Mouse (Mus musculus): ENCODE data around the gene Cachd1. TPM values are rescaled to one million over a fixed set of nuclear protein-coding genes. Genes with fewer than 3 reads are reported as not detected.

The Cachd1 gene
- under 1 TPM; 0.29 to 0.70 TPM for total RNA-seq (2023)

GRCm38 (mm10) chr4:100776043-100776870, at the start of gene Cachd1:
Cachd1 (plus strand) TSS chr4:100776675.

GRCm38 (mm10) chr4:101020596-101020995, 244.1 kb downstream of the Cachd1 start, which contains the start of gene Gm10577:
Gm10577 (minus strand) TSS chr4:101020696.

GRCm38 (mm10) chr4:101068786-101069153, 292.3 kb downstream of the Cachd1 start, which contains the start of gene Raver2:
Raver2 (plus strand) TSS chr4:101068983.

Other genes starting within 250 kb of the Cachd1 start
- gene Gm10577, start 244.0 kb downstream of the Cachd1 start, total RNA-seq (2023), result not detected